Mouse (Mus musculus): Measurements from ENCODE around the gene Rundc3b.

Gene Rundc3b

GRCm38 (mm10) chr5:8622596-8623231, at the start of gene Rundc3b:
Gene Rundc3b, minus strand, starts transcription at chr5:8622952.
- DNase-seq, result peak; percentile 92

GRCm38 (mm10) chr5:8669606-8670005, 46.9 kb upstream of the Rundc3b start:
- DNase-seq, result no peak

DNA sequence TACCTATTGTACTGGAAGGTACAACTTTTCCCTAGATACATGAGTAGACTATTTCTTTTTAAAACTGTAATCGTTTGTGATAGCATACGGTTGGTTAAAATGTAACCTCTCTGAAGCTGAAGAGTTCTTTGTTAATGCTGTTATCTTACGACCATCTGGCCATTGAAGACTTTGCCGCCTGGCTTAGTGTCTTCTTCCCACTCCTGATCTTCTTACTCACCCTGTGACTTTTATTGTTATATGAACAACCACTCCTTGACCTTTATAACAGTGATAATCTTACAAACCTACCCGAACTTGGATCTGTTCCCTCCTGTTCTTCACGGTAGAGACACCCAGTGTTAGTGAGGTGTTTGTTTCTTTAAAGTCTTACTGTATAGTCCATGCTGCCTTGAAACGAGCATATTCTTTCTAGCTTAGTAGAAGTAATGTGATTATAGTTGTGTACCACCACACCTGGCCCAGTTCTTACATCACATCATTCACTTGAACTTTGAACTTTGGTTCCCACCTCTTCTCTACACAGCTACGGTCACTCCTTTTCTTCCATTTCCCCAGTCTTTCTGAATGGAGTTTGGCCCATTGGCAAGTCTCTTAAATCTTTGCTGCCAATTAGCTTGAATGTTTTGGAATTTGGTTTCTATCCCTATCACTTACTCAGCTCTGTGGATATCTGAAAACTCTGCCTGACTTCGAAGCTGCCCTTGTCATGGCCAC, 45.2 kb upstream of the Rundc3b start:
- no peak for DNase-seq

- DNase-seq, result no peak
Observed at GRCm38 (mm10) chr5:8664678-8665077, 41.9 kb upstream of the Rundc3b start.

GRCm38 (mm10) chr5:8660738-8661151, 38.0 kb upstream of the Rundc3b start:
- no peak for DNase-seq

DNA sequence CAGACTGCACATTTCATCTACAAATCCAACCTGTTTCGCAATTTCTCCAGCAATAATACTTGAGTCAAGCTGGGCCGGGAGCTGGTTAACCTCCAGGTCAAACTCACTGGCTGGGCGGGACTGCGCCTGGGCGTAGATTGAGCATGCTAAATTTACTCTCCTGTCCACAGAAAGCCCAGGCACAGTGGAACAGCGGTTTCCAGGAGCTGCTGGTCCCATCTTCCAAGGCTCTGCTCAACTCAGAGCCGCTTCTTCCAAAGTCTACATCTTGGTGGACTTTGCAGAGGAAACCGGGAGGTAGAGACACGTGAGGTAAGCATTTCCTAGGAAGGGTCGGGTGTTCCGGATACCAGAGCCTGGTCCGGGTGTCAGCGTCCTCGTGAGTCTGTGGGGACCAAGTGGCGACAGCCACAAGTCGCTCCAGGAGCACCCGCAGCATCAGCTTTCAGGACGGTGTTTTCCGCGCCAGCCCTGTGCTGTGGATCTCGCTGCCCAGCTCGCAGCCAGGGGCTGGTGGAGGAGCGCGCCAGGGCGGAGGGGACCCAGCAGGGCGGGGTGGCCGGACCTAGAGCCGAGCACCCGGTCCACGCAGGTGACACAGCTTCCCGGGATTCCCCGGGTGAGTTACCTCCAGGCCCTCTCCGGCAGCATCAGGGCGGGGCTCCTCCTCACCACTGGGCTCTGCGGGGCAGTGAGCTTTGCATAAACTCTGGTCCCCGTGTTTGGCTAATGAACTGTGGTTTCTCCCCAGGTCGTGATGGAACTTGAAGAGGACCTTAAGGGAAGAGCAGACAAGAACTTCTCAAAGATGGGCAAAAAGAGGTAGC, 37.4 kb upstream of the Rundc3b start, which contains the start of gene Abcb1a:
TSS of gene Abcb1a (plus strand) at position 167 of the 827 bp plus-strand sequence.
- DNase-seq, result peak; percentile 15

GRCm38 (mm10) chr5:8652085-8652484, 29.3 kb upstream of the Rundc3b start:
- DNase-seq, result no peak

- no peak for DNase-seq
Observed at GRCm38 (mm10) chr5:8648774-8649173, 26.0 kb upstream of the Rundc3b start.

- DNase-seq, result no peak
Observed at GRCm38 (mm10) chr5:8648300-8648699, 25.5 kb upstream of the Rundc3b start.

- DNase-seq, result no peak
Observed at GRCm38 (mm10) chr5:8634489-8634975, 11.8 kb upstream of the Rundc3b start.

DNA sequence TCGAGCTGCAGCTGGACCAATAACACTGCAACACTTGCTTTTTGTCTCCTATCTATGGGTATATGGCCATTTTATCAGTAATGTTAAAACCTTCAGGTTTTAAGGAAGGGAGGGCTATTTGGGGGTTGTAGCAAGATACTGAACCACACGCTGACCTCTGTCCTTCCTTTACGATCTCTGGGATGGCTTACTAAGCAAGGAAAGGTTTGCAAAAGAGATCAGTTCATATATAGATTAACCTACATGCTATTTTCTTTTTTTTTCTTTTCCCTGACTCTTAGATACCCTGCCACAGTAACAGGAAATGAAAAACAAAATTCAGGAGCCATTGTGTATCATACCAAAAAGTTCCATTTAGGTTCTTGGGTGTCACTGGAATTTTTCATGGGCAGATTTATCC, 10.1 kb upstream of the Rundc3b start:
- no peak for DNase-seq

DNA sequence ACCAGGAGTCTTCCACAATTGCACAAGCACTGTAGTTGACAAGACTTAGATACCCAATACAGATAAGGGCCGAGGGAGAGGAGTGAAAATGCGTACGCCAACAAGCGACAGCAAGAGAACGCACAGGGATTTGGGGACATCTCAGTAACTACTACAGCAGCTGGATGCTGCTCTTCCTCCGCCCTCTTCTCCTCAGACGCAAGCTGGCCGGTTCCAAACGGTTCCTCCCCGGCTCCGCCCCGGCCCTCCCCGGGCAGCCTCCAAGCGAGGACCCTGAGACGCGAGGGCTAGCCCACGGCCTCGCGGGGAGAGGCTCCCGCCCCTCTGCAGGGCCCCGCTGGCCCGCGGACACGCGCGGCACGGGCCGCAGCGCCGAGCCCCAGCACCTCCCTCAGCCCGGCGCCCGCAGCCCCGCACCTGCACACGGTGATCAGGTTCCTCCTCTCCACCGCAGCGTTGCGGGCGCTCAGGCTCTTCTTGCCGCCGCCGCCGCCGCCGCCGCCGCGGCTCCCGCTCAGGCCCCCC, 619 bp downstream of the Rundc3b start:
- peak; percentile 82 for DNase-seq

GRCm38 (mm10) chr5:8571118-8571517, 51.6 kb downstream of the Rundc3b start:
- DNase-seq, result no peak

DNA sequence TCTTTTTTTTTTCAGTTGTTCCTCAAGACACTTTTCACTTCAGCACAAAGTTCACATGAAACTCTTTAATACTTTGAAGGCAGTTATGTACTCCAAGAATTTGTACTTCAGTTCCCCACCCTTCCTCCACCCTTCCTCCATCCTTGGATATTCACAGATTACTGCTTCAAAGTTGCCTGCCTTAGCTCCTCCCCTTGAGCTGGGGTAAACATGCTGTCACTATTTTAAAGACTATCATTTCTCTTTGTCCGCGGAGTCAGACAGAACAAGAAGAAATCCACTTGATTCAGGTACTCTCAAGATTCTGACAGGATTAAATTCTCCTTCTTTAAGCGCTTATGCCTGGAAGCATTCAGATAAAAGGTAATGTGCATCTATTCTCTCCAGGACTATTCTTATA, 55.9 kb downstream of the Rundc3b start:
- no peak for DNase-seq

DNA sequence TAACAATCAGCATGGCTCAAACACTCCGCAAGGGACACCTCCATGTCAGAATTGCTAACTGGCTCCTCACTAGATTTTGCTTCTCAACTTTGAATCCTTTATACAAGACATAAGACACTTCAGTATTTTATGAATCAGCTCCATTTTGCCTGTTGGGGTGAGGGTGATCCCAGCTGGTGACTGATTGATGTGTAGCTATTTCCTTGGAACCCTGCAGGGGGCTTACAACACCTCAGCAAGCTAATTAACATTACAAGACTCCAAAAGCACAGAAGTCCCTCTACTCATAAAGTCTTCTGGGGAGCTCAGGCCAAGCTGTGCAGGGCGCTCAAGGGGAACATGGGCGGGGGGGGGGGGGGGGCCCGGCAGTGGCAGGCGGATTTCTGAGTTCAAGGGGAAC, 78.2 kb downstream of the Rundc3b start:
- DNase-seq, result no peak

DNA sequence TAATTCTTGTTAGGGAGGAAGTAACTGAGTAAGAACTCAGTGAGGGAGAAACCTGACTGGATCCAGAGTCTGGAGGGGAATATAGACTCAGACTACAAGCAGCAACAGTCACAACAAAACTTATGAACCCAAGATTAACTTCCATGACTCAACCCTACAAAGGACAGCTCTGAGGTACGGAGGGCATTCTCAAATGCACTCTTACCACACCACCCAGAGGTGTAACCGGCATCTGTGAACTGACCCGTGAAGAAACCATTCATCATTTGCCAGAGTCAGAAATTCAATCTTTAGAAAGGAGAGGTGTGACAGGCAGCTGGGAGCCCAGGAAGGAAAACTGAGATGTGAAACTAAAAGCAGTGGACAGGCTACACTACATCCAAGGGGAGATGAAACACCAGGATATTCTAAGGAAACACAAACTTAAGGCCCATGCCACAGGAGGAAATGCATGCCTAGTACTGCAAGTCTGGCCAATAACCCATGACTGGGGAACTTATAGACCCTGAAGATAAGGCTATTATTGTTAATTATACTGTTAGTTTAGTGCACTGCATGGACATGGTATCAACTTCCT, 80.0 kb downstream of the Rundc3b start:
- no peak for DNase-seq

- DNase-seq, result no peak
Observed at GRCm38 (mm10) chr5:8541120-8542117, 81.3 kb downstream of the Rundc3b start.

DNA sequence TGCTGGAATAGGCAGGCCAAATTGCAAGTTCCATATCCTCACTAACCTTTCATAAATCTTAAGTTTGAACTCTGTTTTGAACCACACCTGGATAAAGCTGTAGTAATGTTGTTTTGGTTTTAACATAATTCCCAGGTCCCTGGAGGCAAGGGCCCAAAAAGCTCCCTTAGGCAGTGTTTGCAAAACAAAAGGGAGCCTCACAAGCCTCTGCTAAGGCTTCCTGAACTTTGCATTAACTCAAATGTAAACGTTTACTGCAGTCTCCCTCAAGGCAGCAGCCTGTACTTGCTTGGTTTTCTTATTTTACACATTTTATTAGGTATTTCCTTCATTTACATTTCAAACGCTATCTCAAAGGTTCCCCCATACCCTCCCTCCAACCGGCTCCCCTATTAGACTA, 103.7 kb downstream of the Rundc3b start:
- no peak for DNase-seq

DNA sequence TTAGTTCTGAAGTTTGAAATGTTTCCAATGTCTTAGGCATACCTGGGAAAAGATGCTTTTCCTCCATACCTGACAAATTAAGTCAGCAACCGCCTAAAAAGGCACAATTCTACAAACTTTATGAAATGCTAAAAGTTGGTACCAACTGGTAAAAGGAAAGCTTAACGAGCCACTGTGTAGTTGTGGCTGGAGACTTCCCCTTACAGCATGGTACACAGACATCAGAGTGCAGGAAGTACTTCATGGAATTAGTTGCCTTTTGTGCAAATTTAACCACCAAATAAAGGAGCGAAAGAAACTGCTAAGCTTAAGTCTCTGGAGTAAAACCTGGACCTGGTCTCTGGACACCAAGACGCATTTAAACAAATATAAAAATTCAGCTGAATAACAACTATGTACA, 131.0 kb downstream of the Rundc3b start:
- no peak for DNase-seq

DNA sequence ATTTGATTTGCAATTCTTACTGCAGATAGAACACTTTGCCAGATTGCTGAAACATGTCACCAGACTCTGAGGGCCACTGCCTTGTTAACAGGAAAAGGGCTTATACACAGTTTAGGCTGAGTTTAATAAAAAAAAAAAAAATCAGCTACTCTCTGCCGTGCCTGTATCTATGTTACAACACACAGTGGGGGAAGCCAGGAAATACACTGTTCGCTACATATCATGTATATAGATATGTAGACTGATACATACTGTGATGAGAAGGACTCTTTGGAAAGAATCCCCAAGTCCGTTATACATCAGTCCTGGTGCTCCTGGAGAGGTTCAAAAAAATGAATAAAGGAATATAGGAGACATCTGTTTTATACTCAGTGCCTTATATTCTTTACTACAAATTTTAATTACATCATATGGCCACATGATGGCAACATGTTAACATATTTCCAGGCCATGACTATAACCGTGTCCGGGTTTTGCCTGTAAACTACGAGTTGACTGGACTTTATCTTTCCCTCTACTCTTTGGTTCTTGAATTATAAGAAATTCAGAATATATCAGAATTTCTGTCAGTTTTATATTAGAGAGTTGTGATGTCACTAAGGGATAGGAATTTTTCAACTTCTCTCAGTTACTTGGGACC, 133.2 kb downstream of the Rundc3b start:
- DNase-seq, result no peak

DNA sequence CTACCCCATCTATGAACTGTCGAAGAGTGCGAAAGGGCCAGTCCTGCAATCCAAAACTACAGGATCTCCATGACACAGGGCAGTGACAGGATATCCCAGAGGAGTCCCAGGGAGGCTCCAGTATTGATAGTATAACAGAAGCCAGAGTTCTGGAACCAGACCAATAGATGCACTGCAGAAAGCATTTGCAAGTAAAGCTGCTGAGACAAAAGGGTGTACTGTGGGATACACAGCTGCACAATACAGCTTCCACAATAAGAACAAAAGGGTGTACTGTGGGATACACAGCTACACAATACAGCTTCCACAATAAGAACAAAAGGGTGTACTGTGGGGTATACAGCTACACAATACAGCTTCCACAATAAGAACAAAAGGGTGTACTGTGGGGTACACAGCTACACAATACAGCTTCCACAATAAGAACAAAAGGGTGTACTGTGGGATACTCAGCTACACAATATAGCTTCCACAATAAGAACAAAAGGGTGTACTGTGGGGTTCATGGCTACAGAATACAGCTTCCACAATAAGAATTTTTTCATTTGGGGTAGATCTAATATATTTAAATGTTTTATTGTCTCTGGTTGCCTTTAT, 134.0 kb downstream of the Rundc3b start:
- no peak for DNase-seq

All from right cerebral cortex, postnatal 25 days (tissue).